Comparison of ENCODE assay signal across 18 mouse cellular contexts in the genomic region with DNA sequence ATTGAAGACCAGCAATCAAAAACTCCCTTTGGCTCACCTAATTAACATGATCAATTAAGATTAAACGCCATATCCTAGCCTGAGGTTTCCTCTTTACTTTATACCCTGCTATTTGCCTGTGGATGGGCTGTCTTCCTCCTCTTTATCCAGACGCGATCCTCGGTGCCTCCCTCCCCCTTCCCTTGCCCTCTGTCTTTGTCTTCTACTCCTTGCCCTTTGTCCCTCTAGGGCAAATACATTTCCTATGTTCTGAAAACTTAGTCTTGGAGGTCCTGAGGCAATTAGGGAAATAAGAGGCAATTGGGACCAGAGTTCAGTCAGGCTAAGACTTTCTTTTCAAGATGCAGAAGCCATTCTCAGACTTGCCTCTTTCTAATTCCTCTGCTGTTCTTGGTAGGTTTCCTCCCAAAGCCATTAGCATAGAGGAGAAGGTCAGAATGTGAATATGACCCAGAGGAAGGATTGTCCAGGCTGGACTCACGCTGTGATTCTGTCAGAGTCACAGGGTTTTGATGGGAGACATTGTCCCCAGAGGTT.
DNase-seq lines count a peak whose midpoint lies in the region; ATAC-seq and TF ChIP-seq lines count a peak whose summit lies in the region.
"Had no signal": no experiment of that assay in that cellular context is flagged by ENCODE, and none has a peak within 500 bp of the region (broad histone marks: within the 10 kb centered on the region; RNA-seq: fewer than 3 reads in every experiment).

No protein-coding gene starts in this region.

- no peaks in the 10 kb centered on the region for H3K36me3 ChIP-seq in ES-Bruce4 (ENCODE audit: control insufficient read depth, insufficient read depth, low read length, poor library complexity, severe bottlenecking)
- H3K36me3 ChIP-seq: embryonic facial prominence, embryonic 10.5 days; embryonic facial prominence, embryonic 12.5 days; forebrain, embryonic 15.5 days had no signal

- no peaks in the 10 kb centered on the region for H3K27me3 ChIP-seq in ES-Bruce4 (ENCODE audit: control insufficient read depth, insufficient read depth, low read length, poor library complexity, severe bottlenecking)
- H3K27me3 ChIP-seq: embryonic facial prominence, embryonic 12.5 days; forebrain, embryonic 13.5 days; forebrain, embryonic 15.5 days had no signal

- no peaks in the 10 kb centered on the region for H3K4me1 ChIP-seq in ES-Bruce4 (ENCODE audit: control insufficient read depth, insufficient read depth, low read length)
- H3K4me1 ChIP-seq: embryonic facial prominence, embryonic 12.5 days; forebrain, embryonic 13.5 days; forebrain, embryonic 15.5 days had no signal

- no peaks in the 10 kb centered on the region; the same call in 1 of the 2 replicates for H3K9me3 ChIP-seq in ES-Bruce4 (replicated peaks; ENCODE audit: control insufficient read depth, insufficient read depth, low read length, poor library complexity, severe bottlenecking)
- H3K9me3 ChIP-seq: embryonic facial prominence, embryonic 10.5 days; embryonic facial prominence, embryonic 12.5 days; forebrain, embryonic 13.5 days; forebrain, embryonic 15.5 days had no signal

- ATAC-seq in megakaryocyte, adult 5-6 weeks (ENCODE audit: poor library complexity, severe bottlenecking), result no peak
- ATAC-seq: forebrain, embryonic 13.5 days; forebrain, embryonic 15.5 days; forebrain, postnatal 0 days had no signal

- no peak for TF ChIP-seq CTCF in ES-Bruce4 (IDR thresholded peaks at IDR 0.05; ENCODE audit: low read depth, low read length)

- TF ChIP-seq EP300 in ES-Bruce4 (IDR thresholded peaks at IDR 0.05; ENCODE audit: insufficient read depth, low read depth, low read length), result peak; percentile 52; the same call in 1 of the 2 replicates

- no peak for TF ChIP-seq POLR2A in ES-Bruce4 (IDR thresholded peaks at IDR 0.05; ENCODE audit: insufficient read depth, low read length)

- H3K9ac ChIP-seq in ES-Bruce4 (ENCODE audit: low read depth, poor library complexity, severe bottlenecking), result no peak overlapping the region
- H3K9ac ChIP-seq: embryonic facial prominence, embryonic 12.5 days; forebrain, embryonic 13.5 days; forebrain, embryonic 15.5 days; forebrain, postnatal 0 days had no signal

- 0 out of 2 replicates have a peak overlapping the region, but pooled peaks have one; percentile 33 for H3K27ac ChIP-seq in ES-Bruce4 (ENCODE audit: insufficient read depth, low read length)
- H3K27ac ChIP-seq: embryonic facial prominence, embryonic 10.5 days; embryonic facial prominence, embryonic 12.5 days; forebrain, embryonic 13.5 days; forebrain, embryonic 15.5 days had no signal

- DNase-seq in ES-CJ7 (ENCODE audit: low read depth, low spot score) (peak; percentile 58), ZHBTc4 (ENCODE audit: low read depth, low spot score) (peak; percentile 79)
- no peak for DNase-seq in ovary, adult 18-20 months (ENCODE audit: low spot score)
- DNase-seq: adrenal gland, adult 2 months; adrenal gland, postnatal 10 days; adrenal gland, postnatal 25 days; cerebellum, adult 11 months; cerebellum, adult 18-20 months; cerebellum, adult 8-10 months; cerebellum, adult 9-11 months; cerebellum, postnatal 14 days; forebrain, postnatal 0 days had no signal

- H3K4me3 ChIP-seq in ES-Bruce4 (ENCODE audit: low read depth, low read length), result no peak overlapping the region
- H3K4me3 ChIP-seq: embryonic facial prominence, embryonic 10.5 days; embryonic facial prominence, embryonic 12.5 days; forebrain, embryonic 13.5 days; forebrain, embryonic 15.5 days had no signal
